Mouse (Mus musculus): ENCODE results near the gene Brd2.

The Brd2 gene

DNA sequence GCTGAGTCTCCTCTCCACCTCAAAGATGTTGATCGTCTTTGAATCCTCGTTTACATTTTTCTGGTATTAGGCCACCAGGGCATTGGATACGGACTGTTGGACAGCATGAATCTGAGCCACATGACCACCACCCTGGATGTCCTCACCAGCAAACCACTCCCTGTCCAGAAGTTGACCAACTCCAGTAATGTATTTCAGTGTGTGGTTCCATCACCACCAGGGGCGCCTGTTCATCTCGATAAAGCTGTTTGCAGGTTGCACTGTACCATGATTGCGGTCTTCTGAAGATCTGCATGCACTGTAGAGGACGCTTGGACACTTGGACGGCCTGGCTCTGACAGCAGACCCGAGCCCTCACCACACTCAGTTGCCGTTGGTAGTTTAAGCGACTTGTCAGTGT lies 10.9 kb upstream of the Brd2 start:
- peak; percentile 61 for DNase-seq (ENCODE audit: low read depth, low spot score)

DNA sequence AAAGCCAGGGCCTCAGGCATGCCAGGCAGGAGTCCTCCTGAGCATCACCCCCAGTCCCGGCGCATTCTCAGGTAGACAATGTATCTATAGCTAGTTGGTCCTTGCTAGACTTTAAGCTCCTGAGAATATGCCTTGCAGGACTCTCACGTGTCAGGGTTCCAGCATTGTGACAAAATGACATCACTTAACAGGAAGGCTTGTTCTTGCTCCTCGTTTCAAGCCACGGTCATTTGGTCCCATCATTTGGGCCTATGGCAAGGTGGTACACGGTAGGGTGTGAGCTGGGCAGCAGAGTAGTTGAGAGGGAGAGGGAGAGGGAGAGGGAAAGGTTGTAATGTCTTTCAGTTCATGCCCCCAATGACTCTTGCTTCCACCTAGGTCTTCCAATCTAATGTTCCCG lies 9.5 kb upstream of the Brd2 start:
- no peak for DNase-seq (ENCODE audit: low read depth, low spot score)

DNA sequence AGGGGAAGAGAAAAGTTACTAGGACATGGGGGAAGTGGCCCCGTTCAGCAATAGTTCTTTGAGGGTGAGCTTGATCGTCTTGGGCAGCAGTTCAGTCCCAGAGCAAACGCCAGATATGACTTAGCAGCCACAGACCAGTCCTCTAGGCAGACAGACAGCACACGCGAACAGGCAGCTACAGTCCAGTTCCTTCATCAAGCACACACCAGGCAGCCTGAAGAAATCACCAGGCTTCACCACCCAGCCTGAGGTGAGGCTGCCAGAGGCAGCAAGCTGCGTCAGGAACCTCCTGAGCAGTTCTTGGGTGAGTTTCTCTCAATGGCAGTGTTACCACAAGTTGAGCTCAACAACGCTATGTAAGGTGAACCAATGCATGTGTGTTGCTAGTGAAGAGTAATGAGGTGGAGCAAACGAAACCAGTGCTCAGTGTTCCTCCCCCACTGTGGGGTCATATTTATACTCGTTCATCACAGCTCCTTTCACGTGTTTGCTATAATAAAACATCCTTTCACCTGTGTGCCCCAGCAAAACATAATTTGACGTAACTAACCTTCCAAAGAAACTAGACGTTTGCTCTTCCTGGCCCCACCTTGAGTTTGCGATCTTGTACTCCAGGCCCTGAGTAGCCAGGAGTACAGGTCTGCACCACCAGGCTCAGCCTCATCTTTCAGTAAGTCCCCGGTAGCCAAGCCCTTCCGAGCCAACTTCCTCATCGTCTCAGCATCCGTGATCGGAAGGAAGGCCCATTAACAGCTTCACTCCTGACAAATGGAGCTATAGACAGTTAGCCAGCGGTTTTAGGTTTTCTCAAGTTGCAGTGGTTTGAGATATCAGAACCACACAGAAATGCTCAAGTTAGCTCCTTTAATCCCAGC lies 7.9 kb upstream of the Brd2 start:
- no peak for DNase-seq (ENCODE audit: low read depth, low spot score)

DNA sequence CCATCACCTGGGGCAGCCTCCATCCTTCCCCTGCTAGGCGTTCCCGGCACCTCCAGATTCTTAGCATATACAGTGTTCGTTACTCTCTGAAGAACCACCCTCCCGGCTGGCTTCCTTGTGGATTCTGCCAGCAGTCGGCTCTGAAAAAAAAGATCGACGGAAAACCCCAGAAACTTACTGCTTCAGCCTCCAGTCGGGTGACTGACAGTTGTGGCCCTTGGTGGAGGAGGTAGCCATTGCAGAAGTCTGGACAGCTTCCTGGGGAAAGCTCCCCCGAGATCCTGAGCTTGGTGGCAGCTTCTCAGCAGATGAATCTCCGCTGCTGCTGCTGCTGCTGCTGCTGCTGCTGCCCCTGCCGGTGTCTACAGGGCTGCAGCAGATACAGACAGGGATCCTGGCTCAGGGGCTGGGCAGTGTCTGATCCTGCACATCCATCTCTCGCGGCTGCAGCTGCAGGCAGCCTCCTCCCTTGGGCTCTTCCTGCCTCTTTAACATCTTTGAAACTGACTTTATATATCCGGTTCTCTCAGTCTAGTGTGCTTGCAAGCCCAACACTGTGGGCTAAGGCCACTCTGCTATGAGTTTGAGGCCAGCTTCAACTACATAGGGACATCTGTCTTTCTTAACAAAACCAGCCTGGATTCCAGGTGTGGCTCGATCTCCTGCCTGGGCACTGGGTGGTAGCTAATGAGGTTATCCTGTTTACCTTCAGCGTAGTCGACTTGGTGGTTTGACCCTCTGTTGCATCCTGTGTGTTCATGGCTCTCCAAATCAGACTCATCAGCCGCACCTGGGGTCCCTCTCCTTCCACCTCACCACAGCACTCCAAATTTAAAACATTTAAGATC lies 6.7 kb upstream of the Brd2 start:
- DNase-seq (ENCODE audit: low read depth, low spot score), result no peak

DNA sequence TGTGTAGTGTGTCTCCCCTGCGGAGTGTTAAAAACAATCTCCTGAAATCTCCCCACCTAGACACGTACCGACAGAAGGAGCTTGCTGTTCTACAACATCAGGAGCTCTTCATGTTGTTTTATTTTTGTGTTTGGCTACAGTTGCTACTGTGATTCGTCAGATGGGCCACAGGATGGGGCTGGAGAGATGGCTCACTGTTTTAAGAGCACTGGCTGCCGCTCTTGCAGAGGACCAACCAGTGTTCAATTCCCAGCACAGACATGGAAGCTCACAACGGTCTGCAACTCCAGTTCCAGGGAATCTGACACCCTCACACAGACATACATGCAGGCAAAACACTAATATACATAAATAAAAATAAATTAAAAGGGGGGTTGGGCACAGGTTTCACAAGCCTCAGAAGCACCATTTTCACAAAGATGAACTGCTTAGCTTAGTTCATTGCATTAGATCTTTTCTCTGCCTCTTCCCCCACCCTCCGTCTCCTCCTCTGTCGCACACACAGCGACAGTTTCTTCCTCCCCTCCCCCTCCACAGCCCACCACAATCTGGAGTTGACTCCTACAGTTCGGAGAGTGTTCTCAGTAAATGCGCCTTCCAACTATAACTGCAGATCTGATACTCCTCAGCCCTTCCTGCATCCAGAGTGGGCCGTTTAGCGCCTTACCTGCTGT lies 6.0 kb upstream of the Brd2 start:
- DNase-seq (ENCODE audit: low read depth, low spot score), result peak; percentile 35

DNA sequence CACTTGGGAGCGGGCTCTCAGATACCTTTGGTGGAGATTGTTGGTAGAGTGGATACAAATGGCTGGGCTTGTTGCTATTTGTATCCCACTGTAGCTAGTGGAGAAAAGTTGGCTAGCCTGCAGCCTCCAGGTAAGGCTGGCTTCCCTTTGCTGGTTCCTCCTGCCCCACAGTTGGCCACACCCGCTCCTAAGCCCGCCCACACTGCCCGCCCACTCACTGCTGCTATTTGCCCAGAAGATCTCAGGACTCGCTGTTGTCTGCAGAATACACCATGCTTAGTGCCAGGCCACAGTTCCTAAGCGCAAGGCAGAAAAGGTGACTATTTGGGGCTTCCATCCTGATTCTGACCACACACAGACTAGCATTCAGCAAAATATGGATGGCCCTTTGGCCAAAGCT lies 5.0 kb upstream of the Brd2 start:
- peak; percentile 46 for DNase-seq (ENCODE audit: low read depth, low spot score)

DNA sequence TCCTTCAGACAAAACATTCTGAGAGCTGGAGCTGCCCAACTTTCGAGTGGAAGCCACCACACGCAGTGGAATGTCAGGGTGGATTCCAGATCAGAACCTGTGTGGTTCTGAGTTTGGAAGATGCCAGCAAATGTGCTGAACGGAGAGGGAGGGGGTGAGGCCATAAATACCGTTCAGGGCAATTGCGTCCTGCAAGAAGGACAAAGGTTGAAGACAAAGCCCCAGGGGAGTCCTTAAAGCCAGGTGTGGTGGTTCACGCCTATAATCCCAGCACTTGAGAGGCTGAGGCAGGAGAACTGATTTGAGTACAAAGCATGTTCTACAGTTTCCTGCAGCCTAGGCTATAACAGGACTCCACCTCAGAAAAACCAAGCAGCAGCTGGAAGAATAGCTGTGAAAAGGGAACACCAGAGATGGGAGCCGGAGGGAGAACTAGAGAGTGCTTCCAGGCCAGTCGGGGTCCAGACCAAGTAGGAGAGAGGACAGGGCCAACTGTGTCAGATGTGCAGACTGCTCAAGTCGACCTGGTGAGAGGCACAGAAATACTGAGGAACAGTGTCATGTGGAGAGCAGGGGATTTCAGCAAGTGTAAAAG lies 4.5 kb upstream of the Brd2 start:
- no peak for DNase-seq (ENCODE audit: low read depth, low spot score)

DNA sequence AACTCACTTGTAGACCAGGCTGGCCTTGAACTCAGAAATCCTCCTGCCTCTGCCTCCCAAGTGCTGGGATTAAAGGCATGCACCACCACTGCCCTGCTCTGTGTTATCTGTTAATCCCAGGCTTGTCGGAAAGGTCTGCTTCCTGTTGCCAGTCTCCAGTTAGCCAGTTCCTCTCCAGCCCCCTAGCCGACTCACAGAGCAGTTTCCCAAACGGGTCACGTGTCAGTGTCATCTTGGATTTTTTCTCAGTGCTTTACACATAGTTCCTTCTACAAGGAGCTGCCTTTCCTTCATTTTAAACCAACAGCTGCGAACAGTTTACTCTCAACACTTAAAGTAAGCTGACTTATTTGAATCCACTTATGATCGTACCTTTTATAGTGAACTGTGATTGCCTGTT lies 2.2 kb upstream of the Brd2 start:
- peak; percentile 48 for DNase-seq (ENCODE audit: low read depth, low spot score)

DNA sequence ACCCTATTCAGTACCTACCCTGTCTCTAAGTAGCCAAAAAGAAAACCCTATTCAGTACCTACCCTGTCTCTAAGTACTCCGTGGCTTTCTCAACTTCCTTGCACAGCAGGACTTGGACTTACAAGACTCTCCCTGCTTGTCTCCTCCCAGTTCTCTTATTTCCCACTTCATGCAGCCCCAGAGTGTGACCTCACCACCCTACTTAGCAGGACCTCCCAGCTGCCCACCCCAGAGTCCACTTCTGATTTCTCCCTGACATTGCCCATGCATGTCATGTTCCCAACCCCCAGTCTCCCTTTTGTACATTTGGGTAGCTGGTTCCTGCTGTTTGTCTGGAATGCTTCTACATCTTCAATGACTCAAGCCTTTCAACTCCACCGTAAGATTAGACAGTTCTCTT lies 1.1 kb upstream of the Brd2 start:
- peak; percentile 63 for DNase-seq (ENCODE audit: low read depth, low spot score)

DNA sequence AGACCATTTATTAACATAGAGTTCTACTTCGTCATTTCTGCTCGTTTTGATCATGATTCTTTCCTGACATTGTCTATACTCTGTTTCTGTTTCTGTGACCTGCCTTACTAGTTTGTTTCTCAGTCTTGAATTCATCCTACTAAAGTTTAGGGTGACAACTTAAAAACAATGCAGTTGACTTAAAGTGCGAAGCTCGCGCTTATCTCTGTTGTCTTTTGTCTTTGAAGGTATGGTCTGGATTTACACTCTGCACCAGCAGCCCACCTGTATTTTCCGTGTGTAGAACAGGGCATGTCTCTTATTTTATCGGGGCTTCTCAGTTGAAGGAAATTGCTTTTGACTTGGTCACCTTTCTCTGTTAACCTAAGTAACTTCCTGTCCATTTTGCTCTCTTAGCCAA lies 677 bp upstream of the Brd2 start:
- no peak for DNase-seq (ENCODE audit: low read depth, low spot score)

DNA sequence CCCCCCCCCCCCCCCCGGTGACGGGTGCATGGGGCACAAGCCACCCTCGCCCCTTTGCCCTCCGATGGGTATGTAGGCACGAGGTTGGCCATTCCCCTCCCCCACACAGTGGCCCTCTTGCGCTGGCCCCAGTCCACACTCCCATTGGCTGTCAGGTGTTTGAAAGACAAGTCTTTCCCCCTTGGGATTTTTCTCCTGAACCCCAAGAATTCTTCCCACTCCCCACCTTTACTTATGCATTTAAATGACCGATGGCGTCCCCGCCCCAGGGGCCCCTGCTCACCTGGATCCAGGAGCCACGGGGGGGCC lies 601 bp downstream of the Brd2 start:
- DNase-seq (ENCODE audit: low read depth, low spot score), result peak; percentile 88

DNA sequence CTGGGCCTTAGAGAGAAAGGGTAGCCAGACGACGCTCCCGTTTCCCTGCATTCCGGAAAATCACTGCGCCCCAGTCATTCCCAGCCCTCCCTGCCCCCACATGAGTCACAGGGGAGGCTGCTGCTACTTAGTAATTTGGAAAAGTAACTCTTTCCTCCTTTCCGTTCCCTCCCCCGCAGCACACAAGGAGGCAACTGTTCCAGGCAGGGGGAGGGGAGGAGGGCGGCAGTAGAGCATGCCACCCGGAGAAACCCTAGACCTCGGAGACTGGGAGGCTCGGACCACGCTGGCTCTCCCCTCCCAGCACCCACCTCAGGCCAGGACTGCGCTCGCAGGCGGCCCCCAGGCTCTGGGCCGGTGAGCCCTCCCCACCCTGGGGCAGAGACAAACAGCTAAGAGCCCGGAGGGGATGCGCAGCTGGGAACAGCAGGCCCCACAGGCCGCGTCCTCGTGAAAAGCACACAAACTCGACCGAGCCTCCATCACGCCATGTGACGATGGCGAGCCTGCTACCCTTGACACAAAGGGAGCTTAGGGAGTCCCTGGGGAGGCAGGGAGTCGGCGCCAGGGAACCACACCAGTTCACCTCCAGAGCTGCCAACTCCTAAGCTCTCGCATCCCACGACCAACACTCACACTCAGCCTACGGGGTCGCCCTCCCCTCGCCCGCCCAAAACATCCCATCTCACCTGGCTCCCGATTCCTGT lies 1.1 kb downstream of the Brd2 start:
- peak; percentile 98 for DNase-seq (ENCODE audit: low read depth, low spot score)

DNA sequence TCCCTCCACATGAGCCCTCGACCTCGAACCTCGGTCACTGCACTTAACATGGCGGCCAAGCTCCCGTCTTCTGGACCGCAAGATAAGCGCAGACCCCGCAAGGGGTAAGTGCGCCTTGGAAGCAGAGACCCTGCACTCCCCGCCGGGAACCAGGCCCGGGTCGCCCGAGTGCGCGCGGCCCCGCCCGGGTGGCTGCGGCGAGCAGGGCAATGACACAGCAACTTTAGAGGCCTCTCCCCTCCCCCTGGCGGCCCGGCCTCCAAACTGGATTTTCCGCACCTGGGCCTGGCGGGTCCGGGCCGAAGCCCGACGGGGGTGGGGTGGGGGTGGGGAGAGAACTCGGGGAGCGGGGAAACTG lies 1.6 kb downstream of the Brd2 start:
- no peak for DNase-seq (ENCODE audit: low read depth, low spot score)

DNA sequence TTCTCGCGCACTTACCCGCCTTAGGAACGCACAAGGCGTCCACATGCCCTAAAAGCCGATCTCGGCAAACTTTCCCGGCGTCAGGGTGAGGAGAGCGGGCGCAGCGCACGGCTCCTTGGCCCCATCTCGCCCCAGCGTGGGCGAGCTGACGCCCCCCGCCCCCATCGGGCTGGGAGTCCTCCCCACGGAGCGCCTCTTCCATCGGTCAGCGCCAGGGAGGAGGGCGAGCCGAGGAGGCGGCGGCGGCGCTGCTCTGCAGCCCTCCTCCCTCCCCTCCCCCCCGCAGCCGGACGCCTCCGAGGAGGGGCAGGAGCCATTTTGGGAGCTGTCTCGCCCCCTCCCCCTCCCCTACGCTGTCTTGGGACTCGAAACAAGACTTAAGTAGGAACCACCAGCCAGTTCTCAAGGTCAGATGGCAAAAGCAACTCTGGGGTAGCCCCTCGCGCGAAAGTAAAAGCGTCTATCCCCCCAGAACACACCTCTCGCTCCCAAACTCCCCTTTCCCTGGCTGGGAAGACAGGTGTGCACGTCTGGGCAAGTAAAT lies 2.2 kb downstream of the Brd2 start:
- peak; percentile 87 for DNase-seq (ENCODE audit: low read depth, low spot score)

DNA sequence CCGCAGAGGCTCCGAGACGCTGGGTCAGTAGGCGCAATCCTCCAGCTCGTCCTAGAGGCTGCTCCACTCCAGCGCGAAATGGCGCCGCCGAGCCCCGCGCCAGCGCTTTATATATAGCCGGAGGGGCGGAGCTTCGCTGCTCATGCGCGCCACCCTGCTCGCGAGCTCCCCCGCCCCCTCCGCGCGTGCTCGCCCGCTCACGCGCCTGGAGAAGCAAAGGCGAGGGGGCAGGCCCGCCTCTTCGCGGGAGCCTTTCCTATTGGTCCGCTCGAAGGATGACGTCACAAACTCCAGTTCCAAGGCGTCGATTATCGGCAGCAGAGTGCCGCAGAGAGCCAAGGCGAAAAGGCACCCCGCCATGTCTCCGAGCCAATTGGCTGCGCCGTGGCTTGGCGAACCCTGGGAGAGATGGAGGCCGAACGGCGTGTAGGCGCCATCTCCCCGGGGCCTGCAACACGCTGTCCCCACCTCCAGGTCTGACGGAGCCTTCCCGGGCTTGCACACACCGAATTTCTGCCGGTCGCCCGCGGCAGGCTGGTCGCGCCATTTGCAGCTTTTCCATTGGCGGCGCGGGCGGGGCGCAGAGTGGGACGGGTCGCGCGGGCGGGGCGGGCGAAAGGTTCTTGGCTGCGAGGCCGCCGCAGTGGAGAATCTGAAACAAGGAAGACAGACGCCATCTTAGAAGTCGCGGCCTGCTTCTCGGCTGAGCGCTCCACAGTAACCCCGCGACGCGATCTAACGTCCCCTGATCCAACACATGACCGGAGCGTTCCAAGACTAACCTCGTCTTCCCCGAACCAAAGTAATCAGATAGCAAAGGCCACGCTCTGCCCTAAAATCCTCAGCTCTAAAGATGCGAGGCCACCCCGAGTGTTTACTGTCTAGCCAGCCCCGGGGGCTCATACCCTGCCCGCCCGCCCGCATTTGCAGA lies 2.9 kb downstream of the Brd2 start, which contains the start of gene H2-DMa:
Gene H2-DMa, plus strand, starts transcription at position 293 of the 931 bp plus-strand sequence.
- peak; percentile 99 for DNase-seq (ENCODE audit: low read depth, low spot score)

DNA sequence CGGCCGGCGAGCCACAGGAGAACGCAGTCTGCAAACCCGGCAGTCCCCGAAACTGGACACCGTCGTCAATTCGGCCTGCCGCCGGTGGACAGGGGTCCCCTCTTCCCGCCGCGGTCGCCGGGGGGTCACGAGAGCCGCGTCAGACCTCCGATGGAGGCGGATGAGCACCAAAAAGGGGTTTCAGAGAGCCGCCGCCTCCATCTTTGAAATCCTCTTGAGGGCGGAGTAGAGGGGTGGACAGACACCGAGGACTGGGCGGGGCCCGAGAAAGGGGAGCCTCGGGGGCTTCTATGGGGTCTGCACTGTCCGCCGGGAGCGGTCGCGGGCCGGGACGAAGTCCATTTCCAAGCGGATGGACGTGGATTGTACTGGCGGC lies 3.6 kb downstream of the Brd2 start:
- DNase-seq (ENCODE audit: low read depth, low spot score), result no peak

DNA sequence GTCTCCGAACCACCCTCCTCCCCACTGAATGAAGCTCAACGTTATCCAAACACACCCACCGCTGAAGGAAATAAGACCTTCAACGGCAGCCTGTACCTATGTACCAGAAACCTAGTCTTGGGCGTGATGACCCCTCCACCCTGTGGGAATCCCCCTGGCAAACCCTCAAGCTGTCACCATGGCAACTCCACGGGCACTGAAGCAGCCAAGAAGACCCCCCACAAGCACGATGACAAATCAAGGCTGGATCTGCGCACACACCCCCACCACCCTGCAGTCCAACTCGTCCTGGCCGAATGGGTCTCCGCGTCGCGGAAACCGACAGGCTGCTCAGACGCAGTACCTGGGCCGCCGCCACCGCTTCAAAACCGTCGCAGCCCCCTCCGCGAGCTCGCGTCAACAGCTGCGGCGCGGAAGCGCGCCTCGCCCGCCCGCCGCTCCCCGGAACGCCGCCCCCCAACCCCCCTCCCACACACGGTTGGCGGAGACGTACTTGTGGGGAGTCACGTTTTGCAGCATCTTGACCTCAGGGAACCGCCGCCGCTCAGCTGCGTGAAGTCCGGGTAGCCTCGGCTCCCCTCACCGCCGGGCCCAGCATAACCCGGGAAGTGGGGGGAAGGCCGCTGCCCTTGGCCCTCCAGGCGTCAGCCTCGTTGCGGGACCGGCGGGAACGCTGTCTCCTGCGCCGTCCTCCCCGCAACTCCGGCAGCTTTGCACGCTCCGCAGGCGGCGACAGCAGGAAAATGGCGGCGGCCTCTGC lies 4.1 kb downstream of the Brd2 start:
- DNase-seq (ENCODE audit: low read depth, low spot score), result peak; percentile 64

DNA sequence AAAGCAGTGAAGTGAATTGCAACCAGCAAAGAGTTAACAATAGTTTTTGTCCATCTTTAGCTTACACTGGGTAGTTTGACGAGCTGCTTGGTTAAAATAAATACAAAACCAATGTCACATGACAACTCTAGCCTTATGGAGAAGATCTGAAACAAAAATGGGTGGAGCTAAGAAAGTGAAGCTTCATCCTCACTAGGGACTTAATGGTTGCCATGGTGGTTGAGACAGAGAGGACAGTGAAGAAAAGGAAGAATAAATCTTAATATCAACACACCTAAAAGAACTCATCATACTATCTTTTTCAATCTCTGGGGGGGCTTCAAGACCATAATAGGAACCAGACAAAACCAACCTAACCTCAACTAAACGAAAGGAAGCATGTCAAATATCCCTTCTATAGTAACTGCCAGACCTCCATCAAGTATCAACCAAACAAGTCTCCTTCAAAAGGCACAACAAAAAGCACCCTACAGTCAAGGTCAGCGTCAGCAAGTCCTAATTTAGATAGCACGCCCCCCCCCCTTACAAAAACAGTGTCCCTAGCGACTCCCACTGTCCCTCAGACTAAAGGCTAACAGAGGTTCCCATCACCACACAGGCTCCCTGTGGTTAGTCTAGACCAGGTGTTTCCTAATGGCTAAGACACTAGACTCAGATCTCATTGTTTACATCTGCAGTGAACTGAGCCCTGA lies 4.9 kb downstream of the Brd2 start:
- DNase-seq (ENCODE audit: low read depth, low spot score), result peak; percentile 79

All from 3T3-L1 (cell line).